Mouse (Mus musculus) neural tube, embryonic 13.5 days (tissue): ENCODE data around the gene Clic6. TPM values are rescaled to one million over a fixed set of nuclear protein-coding genes. Genes with fewer than 3 reads are reported as not detected.
A peak's percentile ranks its signal among the peaks of the same experiment; 100 is the strongest.

Source experiments
- ATAC-seq: fragments of 200-750 bp; cut with Nextera tagmentation; 2 replicates; pipeline ENCODE4 v1.8.0; 2017; ENCODE audit warnings: low read depth, mild to moderate bottlenecking, moderate TSS enrichment, moderate library complexity
- H3K27ac ChIP-seq: fragments of 300-500 bp; sonication (generic); replicated peaks from 2 replicates; pipeline ENCODE4 v1.5.1; 2015; ENCODE audit warnings: moderate library complexity, mild to moderate bottlenecking, inconsistent platforms
- H3K27me3 ChIP-seq: fragments of 300-500 bp; sonication (generic); 2 replicates; pipeline ENCODE4 v1.6.1; 2015; ENCODE audit warnings: mild to moderate bottlenecking, inconsistent platforms
- H3K36me3 ChIP-seq: fragments of 300-500 bp; sonication (generic); 2 replicates; pipeline ENCODE4 v1.6.1; 2015; ENCODE audit warnings: mild to moderate bottlenecking, inconsistent platforms
- H3K4me1 ChIP-seq: fragments of 300-500 bp; sonication (generic); replicated peaks from 2 replicates; pipeline ENCODE4 v1.6.1; 2015; ENCODE audit warnings: inconsistent platforms
- H3K4me2 ChIP-seq: fragments of 300-500 bp; sonication (generic); 2 replicates; pipeline ENCODE4 v1.6.1; 2015; ENCODE audit warnings: inconsistent platforms, mild to moderate bottlenecking, moderate library complexity
- H3K4me3 ChIP-seq: fragments of 300-500 bp; sonication (generic); 2 replicates; pipeline ENCODE4 v1.5.1; 2015; ENCODE audit warnings: mild to moderate bottlenecking, inconsistent platforms
- H3K9ac ChIP-seq: fragments of 300-500 bp; sonication (generic); 2 replicates; pipeline ENCODE4 v1.6.1; 2015; ENCODE audit warnings: moderate library complexity, mild to moderate bottlenecking, inconsistent platforms
- H3K9me3 ChIP-seq: fragments of 300-500 bp; sonication (generic); 2 replicates; pipeline ENCODE4 v1.6.1; 2016; ENCODE audit warnings: inconsistent platforms
- WGBS: fragments of 180-500 bp; shearing (Covaris S2); methylation state at CpG from one replicate; pipeline ENCODE4 v1.1.7; 2015; 5-methylcytosine and 5-hydroxymethylcytosine counted together
- polyA plus RNA-seq: library from polyadenylated mRNA; unstranded; fragments of >200 nt; fragmentation: Nextera tagmentation; extraction: Ambion mirVana; gene quantifications from 2 replicates; pipeline ENCODE4 v1.2.1, GENCODE M21; 2015

Gene Clic6
- polyA plus RNA-seq, 1 experiment from 2014 or later, result 0.54 TPM

- Histone ChIP-seq H3K4me2 (no peak overlapping the region), H3K27ac (no peak overlapping the region), H3K36me3 (no peaks in the 10 kb centered on the region), H3K9ac (no peak overlapping the region), H3K9me3 (no peaks in the 10 kb centered on the region), H3K4me3 (no peak overlapping the region), H3K27me3 (0 out of 2 replicates have a peak, but pooled peaks cover 4% of the 10 kb centered on the region), H3K4me1 (no peaks in the 10 kb centered on the region)
- ATAC-seq, result no peak
- 81% methylated on average over 3 of the region's 3 CpGs for WGBS
Measured at GRCm38 (mm10) chr16:92472898-92473297, 12.6 kb upstream of the Clic6 start.

GRCm38 (mm10) chr16:92475093-92475860 is 10.3 kb upstream of the Clic6 start:
- Histone ChIP-seq H3K27ac (no peak overlapping the region), H3K4me1 (no peaks in the 10 kb centered on the region), H3K36me3 (no peaks in the 10 kb centered on the region), H3K4me3 (no peak overlapping the region), H3K27me3 (peaks cover 19% of the 10 kb centered on the region), H3K9me3 (no peaks in the 10 kb centered on the region), H3K9ac (no peak overlapping the region), H3K4me2 (no peak overlapping the region)
- no peak for ATAC-seq
- 62% methylated on average over 24 of the region's 25 CpGs for WGBS

GRCm38 (mm10) chr16:92478561-92479150 is 6.9 kb upstream of the Clic6 start:
- peak; percentile 74; the same call in 1 of the 2 replicates for ATAC-seq
- peak overlapping the region; percentile 24 for H3K4me3 ChIP-seq
- H3K9ac ChIP-seq, result 0 out of 2 replicates have a peak overlapping the region, but pooled peaks have one; percentile 9
- H3K4me1 ChIP-seq, result no peaks in the 10 kb centered on the region
- H3K27me3 ChIP-seq, result peaks cover 21% of the 10 kb centered on the region
- 7% methylated on average over 21 of the region's 23 CpGs for WGBS
- H3K4me2 ChIP-seq, result peak overlapping the region; percentile 51
- no peaks in the 10 kb centered on the region for H3K36me3 ChIP-seq
- no peaks in the 10 kb centered on the region for H3K9me3 ChIP-seq
- no peak overlapping the region for H3K27ac ChIP-seq

DNA sequence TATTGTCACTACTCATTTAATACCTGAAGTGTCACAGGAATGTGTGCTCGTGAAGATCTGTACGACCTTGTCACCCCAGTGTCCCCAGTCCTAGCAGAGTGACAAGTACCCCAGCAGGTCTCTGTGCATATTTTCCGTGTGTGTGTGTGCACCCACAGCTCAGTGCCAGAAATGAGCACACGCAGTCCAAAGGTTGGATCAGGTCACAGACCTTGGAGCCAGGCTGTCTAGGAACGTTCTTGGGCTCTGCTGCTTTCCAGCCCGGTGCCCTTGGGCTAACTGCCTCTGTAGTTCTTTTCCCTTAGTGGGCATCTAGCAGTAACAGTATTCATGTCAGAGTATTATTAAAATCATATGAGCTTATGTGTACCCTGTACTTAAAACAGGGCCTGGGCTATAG is 1.6 kb downstream of the Clic6 start:
- Histone ChIP-seq H3K27me3 (no peaks in the 10 kb centered on the region; the same call in 1 of the 2 replicates), H3K27ac (no peak overlapping the region), H3K4me1 (no peaks in the 10 kb centered on the region), H3K4me2 (no peak overlapping the region), H3K9me3 (no peaks in the 10 kb centered on the region), H3K4me3 (no peak overlapping the region), H3K9ac (no peak overlapping the region), H3K36me3 (no peaks in the 10 kb centered on the region)
- ATAC-seq, result no peak
- 87% methylated on average over 6 of the region's 6 CpGs for WGBS

GRCm38 (mm10) chr16:92487489-92487888 is 2.0 kb downstream of the Clic6 start:
- Histone ChIP-seq H3K9ac (no peak overlapping the region), H3K4me3 (no peak overlapping the region), H3K4me1 (no peaks in the 10 kb centered on the region), H3K9me3 (no peaks in the 10 kb centered on the region), H3K27ac (no peak overlapping the region), H3K4me2 (no peak overlapping the region), H3K27me3 (no peaks in the 10 kb centered on the region; the same call in 1 of the 2 replicates), H3K36me3 (no peaks in the 10 kb centered on the region)
- ATAC-seq, result no peak
- WGBS, result 55% methylated on average over 4 of the region's 4 CpGs

- Histone ChIP-seq H3K27me3 (no peaks in the 10 kb centered on the region; the same call in 1 of the 2 replicates), H3K4me3 (no peak overlapping the region), H3K27ac (no peak overlapping the region), H3K4me1 (no peaks in the 10 kb centered on the region), H3K9ac (no peak overlapping the region), H3K4me2 (no peak overlapping the region), H3K9me3 (no peaks in the 10 kb centered on the region), H3K36me3 (no peaks in the 10 kb centered on the region)
- no peak for ATAC-seq
- WGBS, result 87% methylated on average over 5 of the region's 5 CpGs
Measured at GRCm38 (mm10) chr16:92488456-92488855, 2.9 kb downstream of the Clic6 start.

GRCm38 (mm10) chr16:92489356-92489755 is 3.8 kb downstream of the Clic6 start:
- H3K27me3 ChIP-seq, result no peaks in the 10 kb centered on the region; the same call in 1 of the 2 replicates
- H3K9me3 ChIP-seq, result no peaks in the 10 kb centered on the region
- no peak overlapping the region for H3K4me2 ChIP-seq
- no peak overlapping the region for H3K27ac ChIP-seq
- H3K4me3 ChIP-seq, result no peak overlapping the region
- H3K36me3 ChIP-seq, result no peaks in the 10 kb centered on the region
- WGBS, result 85% methylated on average over 9 of the region's 9 CpGs
- ATAC-seq, result no peak
- H3K9ac ChIP-seq, result no peak overlapping the region
- no peaks in the 10 kb centered on the region for H3K4me1 ChIP-seq

- ATAC-seq, result no peak
- Histone ChIP-seq H3K27me3 (peaks cover 57% of the 10 kb centered on the region), H3K9me3 (no peaks in the 10 kb centered on the region), H3K27ac (no peak overlapping the region), H3K4me1 (peaks cover 18% of the 10 kb centered on the region), H3K36me3 (no peaks in the 10 kb centered on the region), H3K4me3 (peak overlapping the region; percentile 46), H3K9ac (peak overlapping the region; percentile 65), H3K4me2 (peak overlapping the region; percentile 91)
- WGBS, result 9% methylated on average over 26 of the region's 26 CpGs
Measured at GRCm38 (mm10) chr16:92497851-92498588, 12.5 kb downstream of the Clic6 start.

DNA sequence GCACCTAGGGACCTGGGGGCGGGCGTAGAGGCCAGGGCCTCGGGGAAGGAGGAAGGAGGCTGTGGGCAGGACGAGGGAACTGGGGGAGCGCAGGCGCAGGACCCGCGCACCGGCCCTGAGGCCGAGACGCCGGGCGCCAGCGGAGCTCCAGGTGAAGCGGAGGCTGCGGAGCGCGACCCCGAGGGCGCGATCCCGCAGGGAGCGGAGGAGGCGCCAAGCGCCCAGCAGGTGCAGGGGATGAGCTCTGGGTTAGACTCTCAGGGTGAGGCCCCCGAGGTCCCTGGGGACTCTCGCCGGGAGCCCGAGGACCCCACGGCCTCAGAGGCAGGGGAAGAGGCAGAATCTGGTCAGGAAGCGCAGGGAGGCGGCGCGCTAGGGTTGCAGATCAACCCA is 13.0 kb downstream of the Clic6 start:
- Histone ChIP-seq H3K36me3 (no peaks in the 10 kb centered on the region), H3K4me2 (peak overlapping the region; percentile 91), H3K4me3 (peak overlapping the region; percentile 46), H3K27me3 (peaks cover 57% of the 10 kb centered on the region), H3K4me1 (peaks cover 18% of the 10 kb centered on the region), H3K9me3 (no peaks in the 10 kb centered on the region), H3K27ac (no peak overlapping the region), H3K9ac (peak overlapping the region; percentile 65)
- no peak for ATAC-seq
- WGBS, result under 1% methylated on average over 34 of the region's 34 CpGs

DNA sequence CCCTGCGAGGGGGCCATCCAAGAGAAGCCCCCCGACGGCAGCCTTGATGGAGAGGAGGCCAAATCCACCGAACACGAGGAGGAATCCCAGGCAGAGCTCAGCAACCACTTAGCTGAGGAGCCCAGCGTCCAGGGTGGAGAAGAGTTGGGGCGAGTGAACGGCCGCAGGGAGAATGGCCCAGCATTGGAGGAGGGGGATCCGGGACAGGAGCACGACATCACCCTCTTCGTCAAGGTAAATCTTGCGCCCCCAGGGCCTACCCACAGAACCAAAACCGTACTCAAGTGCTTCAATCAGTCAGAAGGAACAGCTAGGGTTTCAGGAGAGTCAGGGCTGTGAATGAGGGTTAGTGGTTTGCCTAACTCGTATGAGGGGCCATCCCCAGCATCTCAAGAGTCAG is 13.8 kb downstream of the Clic6 start:
- Histone ChIP-seq H3K4me1 (peaks cover 18% of the 10 kb centered on the region), H3K4me3 (peak overlapping the region; percentile 46), H3K9ac (peak overlapping the region; percentile 65; the same call in 1 of the 2 replicates), H3K9me3 (no peaks in the 10 kb centered on the region), H3K4me2 (peak overlapping the region; percentile 91), H3K27ac (no peak overlapping the region), H3K36me3 (no peaks in the 10 kb centered on the region), H3K27me3 (peaks cover 60% of the 10 kb centered on the region)
- no peak for ATAC-seq
- WGBS, result 20% methylated on average over 15 of the region's 15 CpGs

- Histone ChIP-seq H3K4me1 (peaks cover 18% of the 10 kb centered on the region), H3K27me3 (peaks cover 60% of the 10 kb centered on the region), H3K4me3 (no peak overlapping the region), H3K4me2 (no peak overlapping the region), H3K9ac (no peak overlapping the region), H3K27ac (no peak overlapping the region), H3K9me3 (no peaks in the 10 kb centered on the region), H3K36me3 (no peaks in the 10 kb centered on the region)
- 87% methylated on average over 8 of the region's 8 CpGs for WGBS
- no peak for ATAC-seq
Measured at GRCm38 (mm10) chr16:92500534-92500933, 15.0 kb downstream of the Clic6 start.

GRCm38 (mm10) chr16:92503105-92503504 is 17.6 kb downstream of the Clic6 start:
- H3K4me1 ChIP-seq, result peaks cover 12% of the 10 kb centered on the region
- H3K27ac ChIP-seq, result no peak overlapping the region
- H3K27me3 ChIP-seq, result peaks cover 38% of the 10 kb centered on the region
- no peaks in the 10 kb centered on the region for H3K36me3 ChIP-seq
- H3K4me3 ChIP-seq, result no peak overlapping the region
- ATAC-seq, result no peak
- 80% methylated on average over 5 of the region's 5 CpGs for WGBS
- no peak overlapping the region for H3K9ac ChIP-seq
- no peaks in the 10 kb centered on the region for H3K9me3 ChIP-seq
- no peak overlapping the region for H3K4me2 ChIP-seq
